Mouse (Mus musculus): Measurements from ENCODE around the gene Hoxb7. TPM values are rescaled to one million over a fixed set of nuclear protein-coding genes. Genes with fewer than 3 reads are reported as not detected.
A peak's percentile ranks its signal among the peaks of the same experiment; 100 is the strongest.

The Hoxb7 gene
- polyA plus RNA-seq, 1 experiment: not detected

- Histone ChIP-seq H3K9ac (ENCODE audit: low read depth, poor library complexity, severe bottlenecking) (no peak overlapping the region), H3K4me3 (ENCODE audit: low read depth, low read length) (no peak overlapping the region)
Observed at GRCm38 (mm10) chr11:96260310-96260970, 26.0 kb upstream of the Hoxb7 start.

GRCm38 (mm10) chr11:96261323-96261890 lies 25.0 kb upstream of the Hoxb7 start:
- H3K9ac ChIP-seq (ENCODE audit: low read depth, poor library complexity, severe bottlenecking): no peak overlapping the region
- no peaks in the 10 kb centered on the region for H3K4me1 ChIP-seq (ENCODE audit: control insufficient read depth, insufficient read depth, low read length)
- H3K27me3 ChIP-seq (ENCODE audit: control insufficient read depth, insufficient read depth, low read length, poor library complexity, severe bottlenecking): peaks cover 14% of the 10 kb centered on the region
- no peak overlapping the region for H3K4me3 ChIP-seq (ENCODE audit: low read depth, low read length)
- peaks cover 13% of the 10 kb centered on the region for H3K36me3 ChIP-seq (ENCODE audit: control insufficient read depth, insufficient read depth, low read length, poor library complexity, severe bottlenecking)
- no peak for TF ChIP-seq POLR2A (IDR thresholded peaks at IDR 0.05; ENCODE audit: insufficient read depth, low read length)
- no peak for TF ChIP-seq EP300 (IDR thresholded peaks at IDR 0.05; ENCODE audit: insufficient read depth, low read depth, low read length)
- peak; percentile 98 for TF ChIP-seq CTCF (IDR thresholded peaks at IDR 0.05; ENCODE audit: low read depth, low read length)
- no peaks in the 10 kb centered on the region for H3K9me3 ChIP-seq (replicated peaks; ENCODE audit: control insufficient read depth, insufficient read depth, low read length, poor library complexity, severe bottlenecking)
- H3K27ac ChIP-seq (ENCODE audit: insufficient read depth, low read length): no peak overlapping the region

More at GRCm38 (mm10) chr11:96260310-96260970, 26.0 kb upstream of the Hoxb7 start:
- H3K36me3 ChIP-seq (ENCODE audit: control insufficient read depth, insufficient read depth, low read length, poor library complexity, severe bottlenecking): peaks cover 13% of the 10 kb centered on the region
- no peak overlapping the region for H3K27ac ChIP-seq (ENCODE audit: insufficient read depth, low read length)
- TF ChIP-seq CTCF (IDR thresholded peaks at IDR 0.05; ENCODE audit: low read depth, low read length) (no peak), EP300 (IDR thresholded peaks at IDR 0.05; ENCODE audit: insufficient read depth, low read depth, low read length) (no peak), POLR2A (IDR thresholded peaks at IDR 0.05; ENCODE audit: insufficient read depth, low read length) (no peak)
- no peaks in the 10 kb centered on the region for H3K4me1 ChIP-seq (ENCODE audit: control insufficient read depth, insufficient read depth, low read length)
- peaks cover 14% of the 10 kb centered on the region for H3K27me3 ChIP-seq (ENCODE audit: control insufficient read depth, insufficient read depth, low read length, poor library complexity, severe bottlenecking)
- H3K9me3 ChIP-seq (replicated peaks; ENCODE audit: control insufficient read depth, insufficient read depth, low read length, poor library complexity, severe bottlenecking): no peaks in the 10 kb centered on the region

- Histone ChIP-seq H3K9ac (ENCODE audit: low read depth, poor library complexity, severe bottlenecking) (no peak overlapping the region), H3K4me1 (ENCODE audit: control insufficient read depth, insufficient read depth, low read length) (no peaks in the 10 kb centered on the region), H3K36me3 (ENCODE audit: control insufficient read depth, insufficient read depth, low read length, poor library complexity, severe bottlenecking) (peaks cover 10% of the 10 kb centered on the region), H3K4me3 (ENCODE audit: low read depth, low read length) (no peak overlapping the region), H3K27ac (ENCODE audit: insufficient read depth, low read length) (no peak overlapping the region), H3K27me3 (ENCODE audit: control insufficient read depth, insufficient read depth, low read length, poor library complexity, severe bottlenecking) (peaks cover 18% of the 10 kb centered on the region; the same call in 1 of the 2 replicates), H3K9me3 (replicated peaks; ENCODE audit: control insufficient read depth, insufficient read depth, low read length, poor library complexity, severe bottlenecking) (no peaks in the 10 kb centered on the region)
- TF ChIP-seq POLR2A (IDR thresholded peaks at IDR 0.05; ENCODE audit: insufficient read depth, low read length) (no peak), EP300 (IDR thresholded peaks at IDR 0.05; ENCODE audit: insufficient read depth, low read depth, low read length) (no peak), CTCF (IDR thresholded peaks at IDR 0.05; ENCODE audit: low read depth, low read length) (no peak)
Observed at GRCm38 (mm10) chr11:96262262-96262830, 24.1 kb upstream of the Hoxb7 start.

GRCm38 (mm10) chr11:96263636-96264389 lies 22.6 kb upstream of the Hoxb7 start:
- Histone ChIP-seq H3K36me3 (ENCODE audit: control insufficient read depth, insufficient read depth, low read length, poor library complexity, severe bottlenecking) (peaks cover 10% of the 10 kb centered on the region), H3K4me3 (ENCODE audit: low read depth, low read length) (no peak overlapping the region), H3K4me1 (ENCODE audit: control insufficient read depth, insufficient read depth, low read length) (no peaks in the 10 kb centered on the region), H3K9ac (ENCODE audit: low read depth, poor library complexity, severe bottlenecking) (no peak overlapping the region), H3K9me3 (replicated peaks; ENCODE audit: control insufficient read depth, insufficient read depth, low read length, poor library complexity, severe bottlenecking) (no peaks in the 10 kb centered on the region), H3K27ac (ENCODE audit: insufficient read depth, low read length) (no peak overlapping the region), H3K27me3 (ENCODE audit: control insufficient read depth, insufficient read depth, low read length, poor library complexity, severe bottlenecking) (peaks cover 25% of the 10 kb centered on the region; the same call in 1 of the 2 replicates)
- TF ChIP-seq POLR2A (IDR thresholded peaks at IDR 0.05; ENCODE audit: insufficient read depth, low read length) (no peak), EP300 (IDR thresholded peaks at IDR 0.05; ENCODE audit: insufficient read depth, low read depth, low read length) (no peak), CTCF (IDR thresholded peaks at IDR 0.05; ENCODE audit: low read depth, low read length) (no peak)

- Histone ChIP-seq H3K4me3 (ENCODE audit: low read depth, low read length) (no peak overlapping the region), H3K27me3 (ENCODE audit: control insufficient read depth, insufficient read depth, low read length, poor library complexity, severe bottlenecking) (peaks cover 32% of the 10 kb centered on the region), H3K36me3 (ENCODE audit: control insufficient read depth, insufficient read depth, low read length, poor library complexity, severe bottlenecking) (peaks cover 10% of the 10 kb centered on the region), H3K27ac (ENCODE audit: insufficient read depth, low read length) (no peak overlapping the region), H3K9ac (ENCODE audit: low read depth, poor library complexity, severe bottlenecking) (no peak overlapping the region), H3K4me1 (ENCODE audit: control insufficient read depth, insufficient read depth, low read length) (no peaks in the 10 kb centered on the region), H3K9me3 (replicated peaks; ENCODE audit: control insufficient read depth, insufficient read depth, low read length, poor library complexity, severe bottlenecking) (no peaks in the 10 kb centered on the region)
- no peak for TF ChIP-seq CTCF (IDR thresholded peaks at IDR 0.05; ENCODE audit: low read depth, low read length)
- no peak for TF ChIP-seq POLR2A (IDR thresholded peaks at IDR 0.05; ENCODE audit: insufficient read depth, low read length)
- TF ChIP-seq EP300 (IDR thresholded peaks at IDR 0.05; ENCODE audit: insufficient read depth, low read depth, low read length): no peak
Observed at GRCm38 (mm10) chr11:96264390-96265020, 21.9 kb upstream of the Hoxb7 start.

Measured in ES-Bruce4 (cell line).